Mouse (Mus musculus) C2C12 (cell line): ENCODE data around the gene Synj2. TPM values are rescaled to one million over a fixed set of nuclear protein-coding genes. Genes with fewer than 3 reads are reported as not detected.
A peak's percentile ranks its signal among the peaks of the same experiment; 100 is the strongest.

Experiments used
- H3K27me3 ChIP-seq: one replicate; pipeline ENCODE4 v1.6.1; 2011; ENCODE audit not compliant: control insufficient read depth, insufficient read depth, insufficient read length
- H3K36me3 ChIP-seq: one replicate; pipeline ENCODE4 v1.6.1; 2011; ENCODE audit not compliant: control insufficient read depth, insufficient read depth
- H3K4me3 ChIP-seq: one replicate; pipeline ENCODE4 v1.5.1; 2011; ENCODE audit warnings: mild to moderate bottlenecking, control low read depth; ENCODE audit not compliant: poor library complexity, insufficient read depth, severe bottlenecking
- H3K79me2 ChIP-seq: one replicate; pipeline ENCODE4 v1.6.1; 2011; ENCODE audit not compliant: control insufficient read depth, insufficient read depth
- H3K79me3 ChIP-seq: one replicate; pipeline ENCODE4 v1.6.1; 2011; ENCODE audit warnings: low read depth, control low read depth
- H3ac ChIP-seq: one replicate; pipeline ENCODE3; 2011; ENCODE audit warnings: low read depth; ENCODE audit not compliant: control insufficient read depth, insufficient read length
- CEBPB ChIP-seq: IDR thresholded peaks from one replicate; pipeline ENCODE4 v1.6.1; 2011; ENCODE audit warnings: low read depth, mild to moderate bottlenecking, control low read depth, moderate library complexity
- CTCF ChIP-seq: IDR thresholded peaks from one replicate; pipeline ENCODE4 v1.5.1; 2011; ENCODE audit not compliant: control insufficient read depth, insufficient read depth, insufficient read length
- FOSL1 ChIP-seq: IDR thresholded peaks from one replicate; pipeline ENCODE4 v1.8.0; 2011; ENCODE audit warnings: mild to moderate bottlenecking, low read length; ENCODE audit not compliant: poor library complexity, insufficient read depth, severe bottlenecking
- MAX ChIP-seq: IDR thresholded peaks from one replicate; pipeline ENCODE4 v1.6.1; 2011; ENCODE audit warnings: mild to moderate bottlenecking, control low read depth
- MYOD1 ChIP-seq: IDR thresholded peaks from one replicate; pipeline ENCODE4 v1.6.1; 2011; ENCODE audit warnings: low read depth; ENCODE audit not compliant: control insufficient read depth, insufficient read length
- MYOG ChIP-seq: IDR thresholded peaks from one replicate; pipeline ENCODE4 v1.6.1; 2011; ENCODE audit not compliant: control insufficient read depth, insufficient read length; ENCODE audit errors: extremely low read depth
- USF1 ChIP-seq: IDR thresholded peaks from one replicate; pipeline ENCODE4 v1.6.1; 2011; ENCODE audit warnings: low read depth, mild to moderate bottlenecking, control low read depth, moderate library complexity
- polyA plus RNA-seq: library from polyadenylated mRNA; unstranded; fragments of >200 nt; fragmentation: generic; extraction: Trizol; gene quantifications from one replicate; pipeline ENCODE4 v1.2.1, GENCODE M21; 2012; ENCODE audit warnings: missing spikeins

Synj2 gene
- polyA plus RNA-seq, 1 experiment = 30.9 TPM

DNA sequence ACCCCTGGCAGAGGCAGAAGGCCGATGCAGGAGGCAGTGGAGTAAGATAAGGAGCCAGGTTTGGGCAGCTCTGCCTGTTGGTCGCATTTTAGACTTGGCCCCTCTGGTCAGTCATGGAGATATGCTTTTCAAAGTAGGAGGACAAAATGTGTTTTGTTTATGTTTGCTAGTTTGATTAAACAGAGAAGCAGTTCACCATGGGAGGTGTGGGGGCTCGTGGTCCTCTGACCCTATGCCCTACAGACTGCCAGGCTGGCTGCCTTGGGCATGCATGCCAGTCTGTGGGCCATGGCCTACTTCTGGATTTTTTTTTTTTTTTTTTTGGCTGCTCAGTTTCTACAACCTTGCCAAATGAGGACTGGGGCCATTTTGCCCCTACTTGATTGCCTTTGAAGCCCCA is 6.0 kb downstream of the Synj2 start:
- TF ChIP-seq MYOD1 (no peak), CEBPB (no peak), MAX (no peak), FOSL1 (no peak), USF1 (no peak), CTCF (no peak), MYOG (no peak)
- peaks cover 98% of the 10 kb centered on the region for H3K79me2 ChIP-seq

DNA sequence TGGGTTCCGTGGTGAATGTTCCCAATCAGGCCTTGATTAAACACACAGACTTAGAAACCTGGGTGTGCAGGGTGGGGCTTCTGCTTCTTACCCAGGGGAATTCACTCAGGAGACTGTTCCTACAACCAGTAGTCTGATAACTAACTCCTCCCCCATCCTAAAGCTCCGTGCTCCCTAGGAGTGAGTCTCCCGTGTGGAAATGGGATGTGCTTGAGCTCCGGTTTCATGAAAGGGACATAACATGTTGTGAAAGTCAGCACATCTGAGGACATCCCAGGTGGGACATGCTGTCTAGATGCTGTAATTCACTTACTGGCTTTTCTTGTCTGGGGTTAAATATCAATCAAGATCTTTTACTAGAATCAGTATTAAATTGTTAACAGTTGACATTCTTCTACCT is 11.4 kb downstream of the Synj2 start:
- no peak overlapping the region for H3K4me3 ChIP-seq
- peaks cover 11% of the 10 kb centered on the region for H3K36me3 ChIP-seq
- TF ChIP-seq CTCF (no peak), MYOG (no peak), USF1 (no peak), FOSL1 (no peak), MAX (no peak), CEBPB (no peak), MYOD1 (no peak)
- peaks cover 63% of the 10 kb centered on the region for H3K79me3 ChIP-seq
- no peak overlapping the region for H3ac ChIP-seq
- H3K79me2 ChIP-seq = peaks cover 96% of the 10 kb centered on the region
- H3K27me3 ChIP-seq = no peaks in the 10 kb centered on the region

More for the DNA sequence above, 6.0 kb downstream of the Synj2 start:
- peaks cover 83% of the 10 kb centered on the region for H3K79me3 ChIP-seq
- no peak overlapping the region for H3ac ChIP-seq
- H3K27me3 ChIP-seq = no peaks in the 10 kb centered on the region
- peaks cover 6% of the 10 kb centered on the region for H3K36me3 ChIP-seq
- H3K4me3 ChIP-seq = no peak overlapping the region

DNA sequence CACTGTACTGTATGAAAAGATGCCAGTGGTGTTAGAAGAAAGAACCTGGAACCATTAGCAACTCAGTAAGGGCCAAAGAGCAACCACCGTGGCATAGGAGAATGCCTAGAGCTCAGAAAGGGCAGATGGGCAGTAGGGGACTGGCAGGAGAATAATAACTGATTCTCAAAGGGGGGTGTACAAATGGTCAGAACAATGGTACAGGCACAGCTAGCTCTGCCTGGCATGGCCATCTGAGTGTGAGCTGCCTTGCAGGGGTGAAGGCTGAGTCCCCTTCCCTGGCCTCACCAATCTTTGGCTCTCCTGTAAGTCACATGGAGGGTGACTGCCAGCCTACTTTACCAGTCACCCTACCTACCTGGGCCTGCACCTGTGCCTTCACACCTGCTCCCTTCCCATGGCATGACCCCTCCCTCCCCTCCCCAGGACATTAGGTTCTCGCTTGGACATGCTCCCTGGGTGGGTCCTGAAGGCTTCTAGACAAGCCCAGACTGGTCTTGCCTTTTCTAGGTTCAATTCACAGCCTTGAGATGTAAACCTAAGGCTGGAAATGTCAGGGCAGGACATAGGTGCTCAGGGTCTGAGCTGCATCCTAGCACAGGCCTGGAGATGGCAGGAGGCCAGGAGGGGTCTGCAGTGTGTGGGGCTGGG is 15.4 kb downstream of the Synj2 start:
- Histone ChIP-seq H3K79me2 (peaks cover 96% of the 10 kb centered on the region), H3K27me3 (no peaks in the 10 kb centered on the region), H3ac (no peak overlapping the region), H3K79me3 (peaks cover 66% of the 10 kb centered on the region), H3K4me3 (no peak overlapping the region), H3K36me3 (peaks cover 14% of the 10 kb centered on the region)
- TF ChIP-seq MAX (no peak), USF1 (no peak), CEBPB (no peak), MYOD1 (no peak), FOSL1 (no peak), MYOG (no peak), CTCF (no peak)

DNA sequence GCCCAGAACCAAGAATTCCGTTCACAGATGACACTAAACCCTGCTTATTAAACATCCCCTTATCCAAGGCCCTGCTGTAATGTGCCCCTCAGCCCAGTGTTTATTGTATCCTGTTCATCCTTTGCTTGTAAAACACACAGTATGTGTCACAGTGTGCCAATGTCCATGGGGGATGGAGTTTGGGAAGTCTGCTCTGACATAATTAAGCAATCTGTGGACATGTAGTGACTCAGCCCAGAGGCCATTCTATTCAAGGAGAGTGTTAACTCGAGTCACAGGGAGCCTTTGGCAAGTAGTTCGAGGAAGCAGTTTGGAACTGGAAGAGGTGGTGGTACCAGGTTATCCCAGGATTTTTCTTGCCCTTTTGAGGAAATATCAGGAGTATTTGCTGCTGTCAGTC is 16.0 kb downstream of the Synj2 start:
- TF ChIP-seq CTCF (no peak), MYOD1 (no peak), CEBPB (peak; percentile 79)
- Histone ChIP-seq H3K27me3 (no peaks in the 10 kb centered on the region), H3K79me3 (peaks cover 68% of the 10 kb centered on the region), H3K4me3 (no peak overlapping the region), H3K36me3 (peaks cover 14% of the 10 kb centered on the region), H3K79me2 (peaks cover 96% of the 10 kb centered on the region), H3ac (no peak overlapping the region)

DNA sequence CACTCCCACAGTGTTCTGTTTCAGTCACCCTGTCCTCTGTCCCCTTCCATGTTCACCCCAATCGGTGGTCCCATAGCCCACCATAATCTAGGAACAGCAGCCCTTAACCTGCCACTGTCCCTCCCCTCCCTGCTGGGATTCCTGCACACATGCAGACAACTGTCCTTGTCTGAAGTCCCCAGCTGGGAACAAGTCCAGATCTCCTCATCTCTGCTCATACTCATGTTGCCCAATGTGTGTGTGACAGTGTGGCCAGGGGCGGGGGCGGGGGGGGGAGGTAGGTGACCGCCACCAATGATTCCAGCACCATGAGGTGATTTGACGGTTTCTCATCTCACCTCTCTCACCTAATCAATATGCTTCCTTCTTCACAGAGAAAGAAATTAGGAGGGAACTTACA is 17.1 kb downstream of the Synj2 start:
- Histone ChIP-seq H3ac (no peak overlapping the region), H3K79me2 (peaks cover 94% of the 10 kb centered on the region), H3K27me3 (no peaks in the 10 kb centered on the region), H3K4me3 (no peak overlapping the region), H3K79me3 (peaks cover 63% of the 10 kb centered on the region), H3K36me3 (peaks cover 14% of the 10 kb centered on the region)
- TF ChIP-seq USF1 = no peak
- TF ChIP-seq MAX = no peak
- TF ChIP-seq MYOD1 = no peak
- no peak for TF ChIP-seq FOSL1
- no peak for TF ChIP-seq CEBPB
- no peak for TF ChIP-seq CTCF
- no peak for TF ChIP-seq MYOG

DNA sequence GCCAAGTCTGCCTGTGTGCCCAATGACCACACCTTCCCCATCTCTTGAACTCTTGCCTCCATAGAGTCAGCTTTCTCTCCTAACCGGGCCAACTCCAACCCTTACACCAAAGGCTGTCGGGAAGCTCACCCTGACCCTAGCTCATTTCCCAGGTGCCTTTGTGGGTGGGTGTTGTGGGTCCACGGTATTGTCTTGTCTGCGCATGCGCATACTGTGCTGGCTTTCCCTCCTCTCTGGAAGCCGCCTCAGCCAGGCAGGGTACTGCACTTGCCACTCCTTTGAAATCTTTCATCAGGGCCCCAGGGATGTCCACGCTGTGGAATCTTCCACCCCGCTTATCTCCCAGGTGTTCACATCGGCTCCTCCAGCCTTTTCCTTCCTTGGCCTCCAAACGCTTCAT is 17.6 kb downstream of the Synj2 start:
- H3K4me3 ChIP-seq = no peak overlapping the region
- H3K36me3 ChIP-seq = peaks cover 12% of the 10 kb centered on the region

More for the DNA sequence above, 17.6 kb downstream of the Synj2 start:
- peaks cover 94% of the 10 kb centered on the region for H3K79me2 ChIP-seq
- TF ChIP-seq MYOD1 (no peak), FOSL1 (no peak), USF1 (no peak), CTCF (no peak)
- no peaks in the 10 kb centered on the region for H3K27me3 ChIP-seq
- H3ac ChIP-seq = no peak overlapping the region
- peaks cover 65% of the 10 kb centered on the region for H3K79me3 ChIP-seq
